Mouse (Mus musculus) myocyte (in vitro differentiated cells): ENCODE measurements around the gene Prkag1. TPM values are rescaled to one million over a fixed set of nuclear protein-coding genes. Genes with fewer than 3 reads are reported as not detected.

Experiments
- H3K27me3 ChIP-seq: one replicate; pipeline ENCODE4 v1.6.1; 2011; ENCODE audit not compliant: control insufficient read depth, insufficient read depth, insufficient read length
- H3K36me3 ChIP-seq: one replicate; pipeline ENCODE4 v1.6.1; 2011; ENCODE audit not compliant: control insufficient read depth, insufficient read depth
- H3K4me2 ChIP-seq: one replicate; pipeline ENCODE4 v1.6.1; 2011; ENCODE audit warnings: low read depth, control low read depth
- H3K4me3 ChIP-seq: one replicate; pipeline ENCODE4 v1.5.1; 2011; ENCODE audit warnings: mild to moderate bottlenecking, control low read depth, moderate library complexity
- H3K79me2 ChIP-seq: one replicate; pipeline ENCODE4 v1.6.1; 2011; ENCODE audit not compliant: control insufficient read depth, insufficient read depth
- H3ac ChIP-seq: one replicate; pipeline ENCODE4 v1.6.1; 2011; ENCODE audit not compliant: control insufficient read depth, insufficient read length
- CEBPB ChIP-seq: IDR thresholded peaks from 2 replicates; pipeline ENCODE4 v1.6.1; 2011; ENCODE audit warnings: mild to moderate bottlenecking, moderate library complexity; ENCODE audit not compliant: poor library complexity, insufficient read depth, severe bottlenecking
- E2F4 ChIP-seq: IDR thresholded peaks from one replicate; pipeline ENCODE4 v1.6.1; 2011; ENCODE audit warnings: mild to moderate bottlenecking, control low read depth, moderate library complexity; ENCODE audit not compliant: insufficient read depth
- MAX ChIP-seq: IDR thresholded peaks from one replicate; pipeline ENCODE4 v1.6.1; 2011; ENCODE audit warnings: low read depth, mild to moderate bottlenecking, control low read depth
- MYOD1 ChIP-seq, 3 experiments: IDR thresholded peaks; one replicate each; pipeline ENCODE4 v1.6.1; 2011; ENCODE audit warnings: control low read depth in 2 of 3, low read depth in 2 of 3, mild to moderate bottlenecking in 2 of 3, moderate library complexity in 1 of 3; ENCODE audit not compliant: insufficient read length in 2 of 3, control insufficient read depth in 1 of 3
- MYOG ChIP-seq, 3 experiments: IDR thresholded peaks; one replicate each; pipeline ENCODE4 v1.6.1; 2011; ENCODE audit warnings: control low read depth in 2 of 3, low read depth in 2 of 3, mild to moderate bottlenecking in 2 of 3; ENCODE audit not compliant: insufficient read length in 2 of 3, control insufficient read depth in 1 of 3, insufficient read depth in 1 of 3
- POLR2A ChIP-seq: IDR thresholded peaks from one replicate; pipeline ENCODE4 v1.6.1; 2011; ENCODE audit warnings: low read depth, mild to moderate bottlenecking, control low read depth, moderate library complexity; ENCODE audit not compliant: insufficient read length
- POLR2AphosphoS2 ChIP-seq: IDR thresholded peaks from one replicate; pipeline ENCODE4 v1.6.1; 2011; ENCODE audit warnings: low read depth, control low read depth; ENCODE audit not compliant: insufficient read length
- REST ChIP-seq: IDR thresholded peaks from one replicate; pipeline ENCODE4 v1.6.1; 2011; ENCODE audit warnings: mild to moderate bottlenecking, control low read depth, moderate library complexity; ENCODE audit not compliant: insufficient read depth, insufficient read length
- SRF ChIP-seq: IDR thresholded peaks from one replicate; pipeline ENCODE4 v1.6.1; 2011; ENCODE audit warnings: low read depth; ENCODE audit not compliant: control insufficient read depth, insufficient read length
- TCF12 ChIP-seq: IDR thresholded peaks from one replicate; pipeline ENCODE4 v1.6.1; 2011; ENCODE audit warnings: mild to moderate bottlenecking, control low read depth; ENCODE audit not compliant: poor library complexity, insufficient read depth, severe bottlenecking
- TCF3 ChIP-seq: IDR thresholded peaks from one replicate; pipeline ENCODE4 v1.6.1; 2011; ENCODE audit warnings: low read depth, control low read depth; ENCODE audit not compliant: insufficient read length
- USF1 ChIP-seq: IDR thresholded peaks from one replicate; pipeline ENCODE4 v1.6.1; 2011; ENCODE audit warnings: low read depth, mild to moderate bottlenecking, control low read depth, moderate library complexity
- polyA plus RNA-seq: library from polyadenylated mRNA; unstranded; fragments of >200 nt; fragmentation: generic; extraction: Trizol; gene quantifications from one replicate; pipeline ENCODE4 v1.2.1, GENCODE M21; 2012; ENCODE audit warnings: missing spikeins

The Prkag1 gene
- polyA plus RNA-seq, 1 experiment = 99.7 TPM

DNA sequence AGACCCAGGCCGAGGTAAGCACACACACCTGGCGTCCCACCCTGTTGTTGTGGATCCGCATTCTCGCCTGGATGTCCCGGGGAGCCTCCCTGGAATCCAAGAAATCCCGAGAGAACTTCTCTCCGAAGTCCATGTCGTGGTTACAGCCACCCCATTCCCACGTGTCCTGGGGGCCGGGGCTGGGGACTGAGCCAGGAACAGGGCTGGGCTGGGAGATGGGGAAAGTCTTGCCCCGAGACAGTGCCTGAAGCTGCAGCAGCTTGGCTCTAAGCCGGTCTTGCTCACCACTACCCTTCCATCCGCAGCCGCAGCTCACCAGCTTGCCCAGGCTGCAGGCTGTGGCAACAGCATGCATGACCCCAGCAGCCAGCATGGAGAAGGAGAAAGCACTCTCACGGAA lies 57.2 kb downstream of the Prkag1 start:
- H3ac ChIP-seq = no peak overlapping the region
- H3K36me3 ChIP-seq = no peaks in the 10 kb centered on the region
- H3K79me2 ChIP-seq = no peaks in the 10 kb centered on the region
- H3K4me2 ChIP-seq = no peak overlapping the region
- TF ChIP-seq MAX = no peak
- TF ChIP-seq MYOD1 (IDR thresholded peaks at IDR 0.05; ENCODE audit: control insufficient read depth in 1 of 3, insufficient read length in 2 of 3, low read depth in 2 of 3) = no peak
- H3K27me3 ChIP-seq = no peaks in the 10 kb centered on the region
- H3K4me3 ChIP-seq = no peak overlapping the region

DNA sequence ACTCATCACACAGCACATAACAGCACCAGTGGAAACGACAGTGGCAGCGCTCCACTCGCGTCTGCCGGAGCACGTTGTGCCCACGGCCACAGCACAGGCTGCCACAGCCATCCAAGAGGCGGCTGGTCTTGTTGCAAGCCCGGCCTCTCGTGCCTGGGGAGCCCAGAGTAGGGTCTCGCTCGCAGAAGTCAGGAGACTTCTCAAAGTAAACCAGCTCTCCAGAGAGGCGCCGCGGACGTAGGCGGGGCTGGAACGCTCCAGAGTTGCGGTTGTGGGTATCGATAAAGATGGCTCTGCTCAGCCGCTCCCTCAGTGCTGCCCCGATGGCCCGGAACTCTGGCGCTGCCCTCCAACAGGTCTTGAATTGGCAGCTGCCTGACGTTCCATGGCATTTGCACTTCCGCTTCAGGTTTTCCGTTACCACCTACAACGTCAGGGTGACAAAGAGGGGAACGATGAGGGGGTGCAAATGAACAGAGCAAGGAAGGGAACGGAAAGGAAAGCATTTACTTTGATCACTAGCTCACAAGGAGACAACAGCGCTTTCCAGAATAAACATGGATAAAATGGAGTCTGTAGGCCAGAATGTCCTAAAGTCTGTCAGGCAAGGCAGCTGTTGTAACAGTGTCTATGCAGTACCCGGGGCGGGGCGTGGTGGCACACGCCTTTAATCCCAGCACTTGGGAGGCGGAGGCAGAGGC lies 58.7 kb downstream of the Prkag1 start:
- Histone ChIP-seq H3K27me3 (no peaks in the 10 kb centered on the region), H3K36me3 (no peaks in the 10 kb centered on the region), H3K4me2 (no peak overlapping the region), H3ac (no peak overlapping the region), H3K4me3 (no peak overlapping the region), H3K79me2 (no peaks in the 10 kb centered on the region)
- no peak for TF ChIP-seq REST
- TF ChIP-seq MYOD1 (IDR thresholded peaks at IDR 0.05; ENCODE audit: control insufficient read depth in 1 of 3, insufficient read length in 2 of 3, low read depth in 2 of 3) = peak in 1 of 3 experiments; percentile 34

DNA sequence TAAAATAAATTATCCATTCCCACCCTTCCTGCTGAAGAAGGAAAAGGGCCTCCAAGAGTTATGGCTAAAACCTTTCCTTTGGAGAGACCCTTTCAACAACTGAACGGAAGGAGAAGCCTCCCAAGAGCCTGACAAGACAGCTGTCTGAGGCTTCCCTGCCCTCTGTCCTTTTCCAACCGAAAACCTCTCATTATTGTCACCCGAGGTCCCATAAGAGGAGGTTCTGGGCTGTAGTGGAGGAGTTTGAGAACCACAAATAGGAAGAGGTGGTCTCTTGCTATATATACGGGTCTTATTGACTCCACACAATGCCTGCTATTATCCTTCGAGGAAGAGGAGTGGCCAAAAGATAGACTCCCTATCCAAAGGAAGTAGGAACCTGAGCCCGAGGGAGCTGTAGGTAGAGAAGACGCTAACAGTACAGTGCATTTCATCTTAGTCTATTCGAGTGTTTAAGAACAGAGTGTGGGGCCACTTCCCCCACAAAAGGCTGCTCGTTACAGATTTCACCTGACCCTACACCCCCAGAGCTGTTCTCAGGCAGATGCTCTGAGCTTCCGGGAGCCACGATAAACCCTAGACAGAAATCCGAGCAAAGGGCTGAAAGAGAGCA lies 59.4 kb downstream of the Prkag1 start:
- no peaks in the 10 kb centered on the region for H3K36me3 ChIP-seq
- no peak overlapping the region for H3ac ChIP-seq
- no peak overlapping the region for H3K4me3 ChIP-seq
- H3K27me3 ChIP-seq = no peaks in the 10 kb centered on the region
- TF ChIP-seq USF1 (no peak), MYOG (IDR thresholded peaks at IDR 0.05; ENCODE audit: control insufficient read depth in 1 of 3, insufficient read depth in 1 of 3, insufficient read length in 2 of 3, low read depth in 2 of 3) (no peak), SRF (no peak), POLR2AphosphoS2 (no peak), E2F4 (no peak), MYOD1 (IDR thresholded peaks at IDR 0.05; ENCODE audit: control insufficient read depth in 1 of 3, insufficient read length in 2 of 3, low read depth in 2 of 3) (no peak), MAX (no peak), REST (no peak)
- H3K79me2 ChIP-seq = no peaks in the 10 kb centered on the region
- no peak overlapping the region for H3K4me2 ChIP-seq

DNA sequence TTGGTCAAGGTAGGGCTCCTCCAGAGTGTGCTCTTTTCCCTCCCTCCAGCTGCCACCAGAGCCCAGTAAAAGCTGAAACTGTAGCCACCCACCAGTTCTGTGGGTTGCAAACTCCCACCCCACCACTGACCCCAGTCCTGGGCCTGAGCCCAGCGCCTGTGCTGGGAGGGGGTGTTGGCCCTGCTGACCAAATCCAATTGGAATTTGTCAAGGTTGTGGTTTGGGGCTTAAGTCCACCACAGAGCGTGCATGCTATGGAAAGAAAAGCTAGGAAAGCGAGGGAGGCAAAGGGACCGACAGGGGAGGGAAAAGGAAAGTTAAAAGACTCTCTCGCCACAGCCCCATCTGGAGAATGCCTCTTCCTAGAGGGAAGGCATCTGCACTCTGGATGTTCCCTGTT lies 63.1 kb downstream of the Prkag1 start:
- Histone ChIP-seq H3K4me3 (no peak overlapping the region), H3ac (no peak overlapping the region), H3K4me2 (peak overlapping the region; percentile 63), H3K36me3 (no peaks in the 10 kb centered on the region), H3K27me3 (no peaks in the 10 kb centered on the region), H3K79me2 (no peaks in the 10 kb centered on the region)
- TF ChIP-seq POLR2A = no peak
- peak; percentile 1 for TF ChIP-seq TCF3
- peak in 2 of 3 experiments; percentile 41 to 43 for TF ChIP-seq MYOD1 (IDR thresholded peaks at IDR 0.05; ENCODE audit: control insufficient read depth in 1 of 3, insufficient read length in 2 of 3, low read depth in 2 of 3)
- peak in 1 of 3 experiments; percentile 46 for TF ChIP-seq MYOG (IDR thresholded peaks at IDR 0.05; ENCODE audit: control insufficient read depth in 1 of 3, insufficient read depth in 1 of 3, insufficient read length in 2 of 3, low read depth in 2 of 3)

DNA sequence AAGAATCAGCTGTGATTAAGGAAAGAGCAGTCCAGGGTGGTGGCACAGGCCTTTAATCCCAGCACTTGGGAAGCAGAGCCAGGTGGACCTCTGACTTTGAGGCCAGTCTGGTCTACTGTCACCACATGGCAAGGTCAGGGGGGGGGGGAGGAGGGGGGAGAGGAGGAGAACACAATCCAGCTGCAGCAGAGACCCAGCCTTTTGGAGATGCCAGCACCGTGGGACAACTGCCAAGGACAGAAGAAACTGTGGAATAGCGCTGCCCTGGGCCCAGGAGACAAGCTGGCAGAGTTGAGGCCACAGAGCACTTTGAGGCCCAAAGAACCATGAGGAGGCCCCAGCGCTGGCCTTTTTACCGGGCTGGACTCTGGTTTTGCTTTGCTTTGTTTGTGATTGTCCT lies 65.4 kb downstream of the Prkag1 start:
- Histone ChIP-seq H3K4me3 (no peak overlapping the region), H3K27me3 (no peaks in the 10 kb centered on the region), H3ac (no peak overlapping the region), H3K79me2 (peaks cover 19% of the 10 kb centered on the region), H3K36me3 (no peaks in the 10 kb centered on the region), H3K4me2 (no peak overlapping the region)
- TF ChIP-seq TCF12 (no peak), MAX (no peak), REST (no peak), E2F4 (no peak), TCF3 (no peak), CEBPB (no peak), MYOG (IDR thresholded peaks at IDR 0.05; ENCODE audit: control insufficient read depth in 1 of 3, insufficient read depth in 1 of 3, insufficient read length in 2 of 3, low read depth in 2 of 3) (no peak), USF1 (no peak)

Other genes starting within 250 kb of the Prkag1 start
- gene Adcy6, start 221.4 kb downstream of the Prkag1 start, polyA plus RNA-seq = 32.4 TPM
- gene Cacnb3, start 200.7 kb downstream of the Prkag1 start, polyA plus RNA-seq = 80.8 TPM
- gene Ddx23, start 168.6 kb downstream of the Prkag1 start, polyA plus RNA-seq = 102 TPM
- gene Rnd1, start 154.1 kb downstream of the Prkag1 start, polyA plus RNA-seq = 14.4 TPM
- 2.4 TPM for gene Ccdc65, start 123.3 kb downstream of the Prkag1 start, polyA plus RNA-seq
- gene Fkbp11, start 103.3 kb downstream of the Prkag1 start, polyA plus RNA-seq = 52.9 TPM
- 72.0 TPM for gene Arf3, start 68.3 kb downstream of the Prkag1 start, polyA plus RNA-seq
- gene Wnt10b, start 53.4 kb downstream of the Prkag1 start, polyA plus RNA-seq = 3.3 TPM
- gene Wnt1, start 41.7 kb downstream of the Prkag1 start, polyA plus RNA-seq = 0.06 TPM
- gene Ddn, start 22.0 kb downstream of the Prkag1 start, polyA plus RNA-seq = 0.11 TPM
- 27.1 TPM for gene Kmt2d, start 39.7 kb upstream of the Prkag1 start, polyA plus RNA-seq
- gene Rhebl1, start 63.0 kb upstream of the Prkag1 start, polyA plus RNA-seq = 7.6 TPM
- 0.11 TPM for gene Dhh, start 67.0 kb upstream of the Prkag1 start, polyA plus RNA-seq
- 33.4 TPM for gene Lmbr1l, start 86.7 kb upstream of the Prkag1 start, polyA plus RNA-seq
- 2,204 TPM for gene Tuba1b, start 103.0 kb upstream of the Prkag1 start, polyA plus RNA-seq
- gene Gm49450, start 122.0 kb upstream of the Prkag1 start, polyA plus RNA-seq = 0.84 TPM
- gene Tuba1a, start 122.2 kb upstream of the Prkag1 start, polyA plus RNA-seq = 3,074 TPM
- 462 TPM for gene Tuba1c, start 198.4 kb upstream of the Prkag1 start, polyA plus RNA-seq
- 0.98 TPM for gene Prph, start 223.7 kb upstream of the Prkag1 start, polyA plus RNA-seq
- gene Troap, start 243.1 kb upstream of the Prkag1 start, polyA plus RNA-seq = 18.6 TPM